Mouse (Mus musculus) ES-Bruce4 (cell line): Measurements from ENCODE around the gene Grem2.

Source experiments
- CTCF ChIP-seq: IDR thresholded peaks from one replicate; pipeline ENCODE4 v1.8.1; 2011; ENCODE audit warnings: low read depth, low read length
- EP300 ChIP-seq: IDR thresholded peaks from 2 replicates; pipeline ENCODE4 v1.6.1; 2011; ENCODE audit warnings: low read depth, low read length; ENCODE audit not compliant: insufficient read depth
- POLR2A ChIP-seq: IDR thresholded peaks from one replicate; pipeline ENCODE4 v1.8.1; 2011; ENCODE audit warnings: low read length; ENCODE audit not compliant: insufficient read depth

GRCm38 (mm10) chr1:174931003-174931619, 9.5 kb upstream of the Grem2 start:
- TF ChIP-seq EP300 (no peak), CTCF (no peak), POLR2A (no peak)
